Mouse (Mus musculus): Measurements from ENCODE around the gene Myl12a. TPM values are rescaled to one million over a fixed set of nuclear protein-coding genes. Genes with fewer than 3 reads are reported as not detected.

The Myl12a gene
- polyA plus RNA-seq, 1 experiment from 2014 or later = 199 TPM

DNA sequence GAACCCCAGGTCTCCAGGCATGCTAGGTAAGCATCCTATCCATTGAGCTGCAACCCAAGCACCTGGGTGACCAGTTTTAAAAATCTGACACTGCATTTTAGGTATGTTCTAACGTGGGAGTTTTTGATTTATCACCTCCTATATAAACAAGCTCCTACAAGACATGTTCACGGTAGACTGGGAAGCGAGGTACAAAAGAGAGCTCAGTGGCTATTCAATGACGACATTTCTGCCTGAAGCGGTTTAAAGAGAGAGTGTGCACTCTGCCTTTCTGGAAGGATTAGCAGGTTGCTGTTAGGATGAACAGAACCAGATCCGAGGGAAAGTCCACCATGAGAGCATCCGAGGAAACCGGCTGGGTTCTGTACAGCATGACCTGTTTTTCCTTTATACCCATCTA, 54.0 kb downstream of the Myl12a start:
- H3K4me2 ChIP-seq (ENCODE audit: low read depth, low read length) = no peak overlapping the region
- WGBS (ENCODE audit: insufficient replicate concordance) = 64% methylated on average over 8 of the region's 8 CpGs
- H3K27me3 ChIP-seq (ENCODE audit: insufficient read depth, low read length) = no peaks in the 10 kb centered on the region
- H3K9me3 ChIP-seq (ENCODE audit: low read length) = no peaks in the 10 kb centered on the region
- TF ChIP-seq EP300 (IDR thresholded peaks at IDR 0.05; ENCODE audit: low read depth) (no peak), CTCF (IDR thresholded peaks at IDR 0.05; ENCODE audit: low read depth) (no peak)
- no peak overlapping the region for H3K4me3 ChIP-seq (ENCODE audit: low read depth, low read length)
- DNase-seq (no peak), ATAC-seq (no peak)
- H3K36me3 ChIP-seq (replicated peaks; ENCODE audit: insufficient read depth, low read length) = no peaks in the 10 kb centered on the region
- no peak overlapping the region for H3K27ac ChIP-seq (ENCODE audit: low read depth)
- H3K4me1 ChIP-seq (ENCODE audit: insufficient read depth) = no peaks in the 10 kb centered on the region
- no peak overlapping the region for H3K9ac ChIP-seq (replicated peaks)

DNA sequence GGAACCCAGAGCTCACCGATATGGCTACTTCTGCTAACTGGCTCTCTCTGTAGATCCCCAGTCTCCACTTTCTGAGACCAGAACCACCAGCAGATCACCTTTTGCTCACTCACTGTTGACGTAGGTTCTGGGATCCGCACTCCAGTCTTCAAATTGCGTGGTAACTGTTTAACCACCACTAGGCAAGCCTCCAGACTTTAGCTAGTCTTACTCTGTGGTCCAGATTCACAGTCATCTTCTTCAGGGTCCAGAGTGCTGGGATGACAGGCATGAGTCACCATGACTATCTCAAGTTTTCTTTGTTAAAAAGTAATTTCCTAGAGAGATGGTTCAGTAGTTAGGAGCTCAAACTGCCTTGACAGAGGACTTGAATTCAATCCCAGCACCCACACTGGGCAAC, 58.9 kb downstream of the Myl12a start:
- TF ChIP-seq EP300 (IDR thresholded peaks at IDR 0.05; ENCODE audit: low read depth) = no peak
- no peak for TF ChIP-seq CTCF (IDR thresholded peaks at IDR 0.05; ENCODE audit: low read depth)
- WGBS (ENCODE audit: insufficient replicate concordance) = 68% methylated on average over 4 of the region's 4 CpGs

More for the DNA sequence above, 58.9 kb downstream of the Myl12a start:
- Histone ChIP-seq H3K9ac (replicated peaks) (no peak overlapping the region), H3K4me1 (ENCODE audit: insufficient read depth) (no peaks in the 10 kb centered on the region), H3K4me2 (ENCODE audit: low read depth, low read length) (no peak overlapping the region), H3K4me3 (ENCODE audit: low read depth, low read length) (no peak overlapping the region), H3K9me3 (ENCODE audit: low read length) (no peaks in the 10 kb centered on the region), H3K36me3 (replicated peaks; ENCODE audit: insufficient read depth, low read length) (no peaks in the 10 kb centered on the region), H3K27ac (ENCODE audit: low read depth) (no peak overlapping the region), H3K27me3 (ENCODE audit: insufficient read depth, low read length) (no peaks in the 10 kb centered on the region)
- ATAC-seq (no peak), DNase-seq (no peak)

Other genes starting within 250 kb of the Myl12a start
- gene Tgif1, start 149.3 kb downstream of the Myl12a start, polyA plus RNA-seq (2015; fragmentation: Nextera tagmentation; extraction: Ambion mirVana) = 12.6 and 16.4 TPM in 2 replicates
- gene Myom1, start 245 bp downstream of the Myl12a start, polyA plus RNA-seq (2015; fragmentation: Nextera tagmentation; extraction: Ambion mirVana) = 2.1 and 4.4 TPM in 2 replicates
- gene Lpin2, start 179.7 kb upstream of the Myl12a start, polyA plus RNA-seq (2015; fragmentation: Nextera tagmentation; extraction: Ambion mirVana) = 34.0 and 44.5 TPM in 2 replicates

All from liver, postnatal 0 days (tissue).